Mouse (Mus musculus) limb, embryonic 13.5 days (tissue): ENCODE data around the gene Golm1. TPM values are rescaled to one million over a fixed set of nuclear protein-coding genes. Genes with fewer than 3 reads are reported as not detected.

Experiments
- ATAC-seq: fragments of 200-750 bp; cut with Nextera tagmentation; 2 replicates; pipeline ENCODE4 v1.8.0; 2017; ENCODE audit warnings: low read depth, moderate number of reproducible peaks, moderate TSS enrichment; ENCODE audit not compliant: low FRiP score
- H3K27ac ChIP-seq: fragments of 300-500 bp; sonication (generic); 2 replicates; pipeline ENCODE4 v1.5.1; 2015; ENCODE audit warnings: inconsistent platforms, mild to moderate bottlenecking, moderate library complexity
- H3K27me3 ChIP-seq: fragments of 300-500 bp; sonication (generic); 2 replicates; pipeline ENCODE4 v1.6.1; 2015; ENCODE audit warnings: mild to moderate bottlenecking, inconsistent platforms
- H3K36me3 ChIP-seq: fragments of 300-500 bp; sonication (generic); 2 replicates; pipeline ENCODE4 v1.6.1; 2015; ENCODE audit warnings: inconsistent platforms, mild to moderate bottlenecking, moderate library complexity
- H3K4me1 ChIP-seq: fragments of 300-500 bp; sonication (generic); 2 replicates; pipeline ENCODE4 v1.6.1; 2015; ENCODE audit warnings: inconsistent platforms
- H3K4me2 ChIP-seq: fragments of 300-500 bp; sonication (generic); replicated peaks from 2 replicates; pipeline ENCODE4 v1.6.1; 2015; ENCODE audit warnings: inconsistent platforms, mild to moderate bottlenecking, moderate library complexity
- H3K4me3 ChIP-seq: fragments of 300-500 bp; sonication (generic); 2 replicates; pipeline ENCODE4 v1.5.1; 2015; ENCODE audit warnings: moderate library complexity, mild to moderate bottlenecking, inconsistent platforms
- H3K9ac ChIP-seq: fragments of 300-500 bp; sonication (generic); 2 replicates; pipeline ENCODE4 v1.6.1; 2015; ENCODE audit warnings: mild to moderate bottlenecking, inconsistent platforms
- H3K9me3 ChIP-seq: fragments of 300-500 bp; sonication (generic); 2 replicates; pipeline ENCODE4 v1.6.1; 2016; ENCODE audit warnings: inconsistent platforms
- WGBS: fragments of 180-500 bp; shearing (Covaris S2); methylation state at CpG from one replicate; pipeline ENCODE4 v1.1.7; 2015; 5-methylcytosine and 5-hydroxymethylcytosine counted together
- polyA plus RNA-seq: library from polyadenylated mRNA; unstranded; fragments of >200 nt; fragmentation: Nextera tagmentation; extraction: Ambion mirVana; gene quantifications from 2 replicates; pipeline ENCODE4 v1.2.1, GENCODE M21; 2015

Gene Golm1
- polyA plus RNA-seq, 1 experiment from 2014 or later = 50.7 TPM

- Histone ChIP-seq H3K4me3 (no peak overlapping the region), H3K36me3 (peaks cover 73% of the 10 kb centered on the region), H3K27ac (no peak overlapping the region), H3K27me3 (no peaks in the 10 kb centered on the region), H3K4me1 (no peaks in the 10 kb centered on the region), H3K9me3 (no peaks in the 10 kb centered on the region), H3K9ac (0 out of 2 replicates have a peak overlapping the region, but pooled peaks have one; percentile 20), H3K4me2 (no peak overlapping the region)
- no peak for ATAC-seq
- 86% methylated on average over 16 of the region's 16 CpGs for WGBS
Measured at GRCm38 (mm10) chr13:59639368-59640177, 36.0 kb downstream of the Golm1 start.

- Histone ChIP-seq H3K27ac (no peak overlapping the region), H3K9me3 (no peaks in the 10 kb centered on the region), H3K9ac (no peak overlapping the region), H3K4me1 (no peaks in the 10 kb centered on the region), H3K4me2 (no peak overlapping the region), H3K27me3 (no peaks in the 10 kb centered on the region), H3K4me3 (no peak overlapping the region), H3K36me3 (peaks cover 85% of the 10 kb centered on the region)
- WGBS = 90% methylated on average over 7 of the region's 7 CpGs
- no peak for ATAC-seq
Measured at GRCm38 (mm10) chr13:59637800-59638199, 37.8 kb downstream of the Golm1 start.

- ATAC-seq = no peak
- peaks cover 91% of the 10 kb centered on the region for H3K36me3 ChIP-seq
Measured at GRCm38 (mm10) chr13:59634637-59635036, 41.0 kb downstream of the Golm1 start.

GRCm38 (mm10) chr13:59626739-59627138 lies 48.9 kb downstream of the Golm1 start:
- no peak for ATAC-seq
- no peak overlapping the region for H3K4me3 ChIP-seq
- no peaks in the 10 kb centered on the region for H3K9me3 ChIP-seq
- H3K4me1 ChIP-seq = no peaks in the 10 kb centered on the region
- 86% methylated on average over 7 of the region's 7 CpGs for WGBS
- H3K27ac ChIP-seq = no peak overlapping the region
- no peak overlapping the region for H3K4me2 ChIP-seq
- peaks cover 89% of the 10 kb centered on the region for H3K36me3 ChIP-seq
- H3K27me3 ChIP-seq = no peaks in the 10 kb centered on the region
- H3K9ac ChIP-seq = no peak overlapping the region

More at GRCm38 (mm10) chr13:59634637-59635036, 41.0 kb downstream of the Golm1 start:
- 70% methylated on average over 5 of the region's 5 CpGs for WGBS
- no peak overlapping the region for H3K4me3 ChIP-seq
- no peaks in the 10 kb centered on the region for H3K9me3 ChIP-seq
- H3K4me2 ChIP-seq = no peak overlapping the region
- H3K4me1 ChIP-seq = no peaks in the 10 kb centered on the region
- no peaks in the 10 kb centered on the region for H3K27me3 ChIP-seq
- H3K27ac ChIP-seq = no peak overlapping the region
- H3K9ac ChIP-seq = no peak overlapping the region

- Histone ChIP-seq H3K9ac (no peak overlapping the region), H3K4me3 (no peak overlapping the region), H3K4me2 (no peak overlapping the region), H3K27ac (no peak overlapping the region), H3K9me3 (no peaks in the 10 kb centered on the region), H3K27me3 (no peaks in the 10 kb centered on the region), H3K36me3 (peaks cover 89% of the 10 kb centered on the region), H3K4me1 (no peaks in the 10 kb centered on the region)
- WGBS = 80% methylated on average over 5 of the region's 5 CpGs
- ATAC-seq = no peak
Measured at GRCm38 (mm10) chr13:59624903-59625302, 50.7 kb downstream of the Golm1 start.

GRCm38 (mm10) chr13:59624389-59624788 lies 51.2 kb downstream of the Golm1 start:
- Histone ChIP-seq H3K27me3 (no peaks in the 10 kb centered on the region), H3K9me3 (no peaks in the 10 kb centered on the region), H3K4me3 (no peak overlapping the region), H3K27ac (no peak overlapping the region), H3K4me1 (no peaks in the 10 kb centered on the region), H3K4me2 (no peak overlapping the region), H3K36me3 (peaks cover 85% of the 10 kb centered on the region), H3K9ac (no peak overlapping the region)
- WGBS = 72% methylated on average over 3 of the region's 3 CpGs
- no peak for ATAC-seq

- H3K36me3 ChIP-seq = peaks cover 86% of the 10 kb centered on the region
- 85% methylated on average over 7 of the region's 7 CpGs for WGBS
- no peak overlapping the region for H3K4me3 ChIP-seq
- no peaks in the 10 kb centered on the region for H3K27me3 ChIP-seq
- no peaks in the 10 kb centered on the region for H3K9me3 ChIP-seq
- no peak overlapping the region for H3K4me2 ChIP-seq
- no peaks in the 10 kb centered on the region for H3K4me1 ChIP-seq
- H3K27ac ChIP-seq = no peak overlapping the region
- ATAC-seq = no peak
- no peak overlapping the region for H3K9ac ChIP-seq
Measured at GRCm38 (mm10) chr13:59621643-59622489, 53.7 kb downstream of the Golm1 start.

- Histone ChIP-seq H3K4me1 (no peaks in the 10 kb centered on the region), H3K27ac (no peak overlapping the region), H3K9ac (no peak overlapping the region), H3K4me2 (no peak overlapping the region), H3K36me3 (peaks cover 78% of the 10 kb centered on the region), H3K4me3 (no peak overlapping the region), H3K9me3 (no peaks in the 10 kb centered on the region), H3K27me3 (no peaks in the 10 kb centered on the region)
- WGBS = 90% methylated on average over 6 of the region's 6 CpGs
- ATAC-seq = no peak
Measured at GRCm38 (mm10) chr13:59618463-59618862, 57.1 kb downstream of the Golm1 start.

GRCm38 (mm10) chr13:59615554-59615953 lies 60.1 kb downstream of the Golm1 start:
- no peaks in the 10 kb centered on the region for H3K9me3 ChIP-seq
- peaks cover 78% of the 10 kb centered on the region for H3K36me3 ChIP-seq
- WGBS = 87% methylated on average over 4 of the region's 4 CpGs
- H3K4me1 ChIP-seq = no peaks in the 10 kb centered on the region
- ATAC-seq = no peak
- no peak overlapping the region for H3K4me3 ChIP-seq
- no peaks in the 10 kb centered on the region for H3K27me3 ChIP-seq
- no peak overlapping the region for H3K27ac ChIP-seq
- H3K9ac ChIP-seq = no peak overlapping the region
- no peak overlapping the region for H3K4me2 ChIP-seq

- H3K9ac ChIP-seq = no peak overlapping the region
- no peak for ATAC-seq
- no peaks in the 10 kb centered on the region for H3K27me3 ChIP-seq
- no peak overlapping the region for H3K27ac ChIP-seq
- peaks cover 78% of the 10 kb centered on the region for H3K36me3 ChIP-seq
- H3K4me3 ChIP-seq = no peak overlapping the region
- H3K9me3 ChIP-seq = no peaks in the 10 kb centered on the region
- H3K4me1 ChIP-seq = no peaks in the 10 kb centered on the region
- 91% methylated on average over 4 of the region's 4 CpGs for WGBS
- no peak overlapping the region for H3K4me2 ChIP-seq
Measured at GRCm38 (mm10) chr13:59615152-59615551, 60.5 kb downstream of the Golm1 start.

GRCm38 (mm10) chr13:59613868-59614267 lies 61.7 kb downstream of the Golm1 start:
- 84% methylated on average over 4 of the region's 4 CpGs for WGBS
- Histone ChIP-seq H3K27ac (no peak overlapping the region), H3K27me3 (no peaks in the 10 kb centered on the region), H3K4me1 (no peaks in the 10 kb centered on the region), H3K36me3 (peaks cover 82% of the 10 kb centered on the region), H3K4me3 (no peak overlapping the region), H3K9ac (no peak overlapping the region), H3K9me3 (no peaks in the 10 kb centered on the region), H3K4me2 (no peak overlapping the region)
- ATAC-seq = no peak

- Histone ChIP-seq H3K4me1 (no peaks in the 10 kb centered on the region), H3K9ac (no peak overlapping the region), H3K27ac (no peak overlapping the region), H3K9me3 (no peaks in the 10 kb centered on the region), H3K27me3 (no peaks in the 10 kb centered on the region), H3K36me3 (peaks cover 94% of the 10 kb centered on the region), H3K4me3 (no peak overlapping the region), H3K4me2 (no peak overlapping the region)
- no peak for ATAC-seq
- 94% methylated on average over 2 of the region's 2 CpGs for WGBS
Measured at GRCm38 (mm10) chr13:59610437-59610836, 65.2 kb downstream of the Golm1 start.
